Mouse (Mus musculus) gastrocnemius, adult 8-10 months (tissue): ENCODE results near the gene Bcl11b. TPM values are rescaled to one million over a fixed set of nuclear protein-coding genes. Genes with fewer than 3 reads are reported as not detected.
A peak's percentile ranks its signal among the peaks of the same experiment; 100 is the strongest.

Experiments used
- DNase-seq, 2 experiments: peaks; one replicate each; pipeline ENCODE4 v3.0.0; 2022; ENCODE audit warnings: low spot score in 2 of 2
- total RNA-seq, 4 experiments: library from RNA; stranded (reverse); gene quantifications; 2 replicates each; pipeline ENCODE4 v1.2.4; 2022

Bcl11b gene
- total RNA-seq, 4 experiments from 2014 or later, result 0.02 TPM; not detected in 3

DNA sequence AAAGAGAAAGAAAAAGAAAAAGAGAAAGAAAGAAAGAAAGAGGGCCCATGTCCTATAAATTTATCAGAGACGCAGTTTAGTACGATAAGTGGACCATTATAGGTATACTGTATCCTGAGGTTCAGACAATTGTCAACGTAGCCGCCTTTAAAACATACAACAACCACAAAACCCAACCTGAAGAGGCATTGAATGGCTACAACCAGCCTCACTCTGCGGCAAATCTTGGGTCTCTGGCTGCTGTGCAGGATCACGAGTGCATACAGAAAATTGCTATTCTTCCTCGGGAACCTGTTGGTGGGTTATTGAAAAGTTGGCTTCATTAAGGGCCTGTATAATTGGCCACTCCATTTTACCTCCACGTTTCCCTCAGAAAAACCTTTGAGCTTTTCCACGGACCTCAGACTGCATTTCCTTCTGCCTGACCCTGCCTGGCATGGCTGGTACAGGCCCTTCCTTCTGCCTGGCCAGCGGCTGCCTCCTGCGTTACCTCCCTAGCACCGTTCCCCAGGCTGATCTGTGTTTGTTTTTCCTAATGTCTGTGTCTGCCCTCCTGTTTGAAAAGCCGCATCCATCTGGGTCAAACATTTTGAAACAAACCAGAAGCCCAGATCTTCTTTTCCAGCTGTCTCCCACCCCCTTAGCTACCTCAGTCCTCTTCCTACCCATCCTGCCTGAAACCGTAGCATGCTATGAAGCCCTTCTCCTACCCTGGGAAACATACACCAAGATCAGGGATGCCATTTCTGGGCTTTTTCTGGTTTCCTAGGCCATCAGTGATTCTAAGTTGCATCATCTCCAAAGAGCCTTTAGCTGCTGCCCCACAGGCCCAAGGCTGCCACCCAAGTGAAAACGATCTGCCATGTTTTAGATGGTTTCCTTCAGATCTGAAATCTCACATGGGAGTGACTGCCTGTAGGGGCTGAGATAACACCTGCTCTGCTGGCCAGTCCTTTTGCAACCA lies 3.4 kb downstream of the Bcl11b start:
- no peak for DNase-seq

DNA sequence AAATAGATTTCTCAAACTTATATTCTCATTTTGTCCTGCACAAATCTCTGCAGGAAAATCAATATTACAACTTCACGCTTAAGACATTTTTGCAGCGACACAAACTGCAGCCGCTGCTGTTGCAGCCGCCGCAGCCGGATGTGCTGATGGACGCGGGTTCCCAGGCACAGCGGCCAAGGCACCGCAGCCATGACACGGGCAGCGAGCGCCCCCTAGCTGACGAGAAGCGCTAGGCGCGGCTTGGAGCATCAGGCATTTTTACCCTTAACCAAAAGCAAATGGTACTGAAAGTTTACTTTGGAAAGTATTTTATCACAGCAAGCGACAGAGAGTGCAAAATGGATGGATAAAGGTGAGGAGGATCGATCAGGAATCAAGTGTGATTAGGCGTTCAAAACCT lies 4.7 kb downstream of the Bcl11b start:
- DNase-seq, result peak; percentile 21 to 24

DNA sequence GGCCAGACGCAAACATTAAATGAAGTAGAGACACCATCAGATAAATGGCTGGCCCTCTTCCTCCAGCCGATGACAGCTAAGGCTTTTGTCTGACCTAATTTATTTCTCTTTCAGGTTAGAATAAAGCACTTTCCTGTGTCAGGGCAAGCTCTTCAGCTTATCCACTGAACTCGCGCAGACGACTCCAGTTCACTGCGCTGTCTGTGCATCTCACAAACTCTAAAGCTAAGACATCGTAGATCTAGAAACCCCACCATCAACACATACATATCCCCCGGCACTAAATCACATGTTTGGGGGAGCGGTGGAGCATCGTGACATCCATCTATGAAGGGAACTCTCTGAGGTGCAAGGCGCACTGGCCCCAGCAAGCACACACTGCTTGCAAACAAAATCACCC lies 5.5 kb downstream of the Bcl11b start:
- DNase-seq, result no peak

DNA sequence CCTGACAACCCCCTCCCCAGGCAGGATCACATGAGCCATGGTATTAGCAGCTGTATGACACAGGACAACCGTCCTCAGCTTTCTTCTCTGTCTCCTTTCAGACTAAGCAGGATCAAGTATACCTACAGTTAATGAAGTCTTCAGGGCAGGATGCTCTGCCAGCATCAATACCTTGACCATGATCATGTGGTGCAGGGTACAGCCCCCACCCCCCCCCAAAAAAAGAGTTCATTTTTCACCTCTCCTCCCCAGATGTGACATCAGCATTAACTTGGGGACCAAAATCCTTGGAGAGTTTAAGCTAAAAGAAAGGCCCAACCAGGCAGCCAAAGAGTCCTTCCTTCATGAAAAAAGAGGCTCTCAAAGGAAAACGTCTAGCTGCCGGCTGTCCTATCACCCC lies 6.2 kb downstream of the Bcl11b start:
- no peak for DNase-seq

DNA sequence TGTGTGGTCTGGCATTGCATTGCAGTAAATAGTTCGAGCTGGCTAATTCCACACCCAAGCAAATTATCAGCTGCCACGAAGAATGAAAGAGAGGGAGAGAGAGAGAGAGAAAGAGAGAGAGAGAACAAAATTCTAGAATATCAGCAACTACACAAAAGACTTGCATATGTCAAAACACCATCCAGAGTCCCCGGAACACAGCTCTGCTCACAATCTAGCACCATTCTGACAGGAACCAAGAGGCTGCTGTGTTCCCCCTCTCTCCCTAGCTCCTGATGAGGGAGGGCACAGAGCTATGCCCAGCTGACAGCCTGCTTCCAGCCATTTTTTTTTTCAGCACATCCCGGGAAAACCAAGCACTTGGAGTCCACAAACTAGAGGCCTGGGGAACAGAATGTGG lies 6.6 kb downstream of the Bcl11b start:
- DNase-seq, result no peak

DNA sequence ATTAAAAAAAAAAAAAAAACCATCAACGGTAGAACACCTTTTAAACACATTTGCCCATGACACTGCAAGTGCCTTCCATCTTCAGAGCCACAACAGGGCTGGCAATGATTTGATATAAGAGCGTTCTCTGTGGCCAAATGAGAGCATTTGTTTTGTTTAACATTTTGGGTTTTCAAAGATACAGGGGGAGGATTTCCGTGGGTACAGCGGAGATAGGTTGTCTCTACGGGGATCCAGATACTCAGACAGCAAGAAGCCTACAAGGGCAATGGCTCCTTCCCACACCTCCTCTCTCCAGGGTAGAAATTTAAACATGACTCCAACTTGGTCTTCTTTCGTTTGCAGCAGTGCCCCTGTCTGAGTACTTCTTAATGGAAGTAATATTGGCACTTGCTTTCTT lies 7.2 kb downstream of the Bcl11b start:
- DNase-seq, result no peak

DNA sequence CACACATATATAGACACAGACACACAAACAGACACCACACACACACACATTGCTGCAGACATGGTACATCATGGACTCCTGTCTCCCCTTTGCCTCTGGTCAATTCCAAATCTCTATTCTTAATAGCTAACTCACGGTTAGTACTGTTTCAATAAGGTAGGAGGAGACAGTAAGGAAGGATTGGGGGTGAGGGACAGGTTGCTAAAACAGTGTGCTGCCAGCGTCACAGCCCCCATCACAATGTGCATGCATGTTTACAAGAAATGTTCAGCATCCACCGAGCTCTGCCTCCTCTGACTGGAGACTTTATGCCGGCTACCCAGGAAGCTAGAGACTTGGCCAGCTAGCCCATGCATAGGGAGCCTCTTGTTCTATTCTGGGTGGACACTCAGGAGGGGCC lies 9.0 kb downstream of the Bcl11b start:
- DNase-seq, result no peak

DNA sequence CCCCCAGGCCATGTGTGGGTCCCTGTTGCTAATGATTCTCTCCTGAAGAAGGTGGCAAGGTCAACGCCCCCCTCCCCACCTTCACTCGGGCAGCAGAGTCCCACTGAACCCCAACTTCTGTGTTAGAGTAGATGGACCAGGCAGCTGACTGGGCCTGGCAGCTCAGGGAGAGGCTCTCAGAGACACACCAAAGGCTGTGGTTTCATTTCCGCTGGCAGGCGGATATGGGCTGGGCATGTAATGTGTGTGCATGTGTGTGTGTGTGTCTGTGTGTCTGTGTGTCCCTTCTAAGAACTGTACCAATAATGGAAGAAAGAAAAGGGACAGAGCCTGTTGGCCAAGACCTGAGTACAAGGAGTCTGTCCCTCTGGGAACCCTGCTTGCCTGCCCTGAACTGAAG lies 10.4 kb downstream of the Bcl11b start:
- DNase-seq, result no peak

DNA sequence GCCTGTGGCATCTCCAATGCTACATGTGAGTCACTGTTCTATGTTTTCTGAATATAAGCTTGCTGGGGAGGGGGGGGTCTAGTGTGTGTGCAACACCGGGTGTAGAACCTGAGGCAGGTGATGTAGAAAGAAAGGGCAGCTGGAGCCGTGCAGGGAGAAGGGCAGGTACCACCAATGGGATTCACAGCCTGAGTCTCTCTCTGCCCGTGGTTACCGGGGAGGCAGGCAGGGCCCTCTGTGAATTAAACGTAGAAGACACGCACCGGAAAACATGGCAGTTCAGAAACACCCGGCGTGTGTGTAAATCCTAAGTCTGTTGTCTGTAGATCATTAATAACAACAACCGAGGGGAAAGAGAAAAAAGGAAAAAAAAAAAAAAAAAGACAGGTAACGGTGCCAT lies 12.2 kb downstream of the Bcl11b start:
- no peak for DNase-seq

DNA sequence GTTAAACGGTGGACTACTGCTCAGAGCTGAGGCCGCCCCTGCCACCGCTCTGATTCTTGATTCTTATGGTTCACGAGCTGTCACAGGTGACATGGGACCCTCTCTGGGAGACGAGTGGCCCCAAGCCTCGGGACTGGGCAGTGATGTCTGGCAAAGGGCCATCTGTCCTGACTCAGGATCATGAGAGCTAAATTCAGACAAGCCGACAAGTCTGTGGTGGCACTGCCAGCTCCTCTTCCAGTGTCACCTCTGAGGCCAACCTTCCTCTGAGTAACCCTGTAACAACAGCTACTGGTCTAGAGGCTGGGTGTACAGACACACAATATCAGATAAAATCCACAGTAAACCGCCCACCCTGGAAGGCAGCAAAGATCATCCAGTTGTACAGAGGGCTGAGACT lies 20.2 kb downstream of the Bcl11b start:
- DNase-seq, result no peak

DNA sequence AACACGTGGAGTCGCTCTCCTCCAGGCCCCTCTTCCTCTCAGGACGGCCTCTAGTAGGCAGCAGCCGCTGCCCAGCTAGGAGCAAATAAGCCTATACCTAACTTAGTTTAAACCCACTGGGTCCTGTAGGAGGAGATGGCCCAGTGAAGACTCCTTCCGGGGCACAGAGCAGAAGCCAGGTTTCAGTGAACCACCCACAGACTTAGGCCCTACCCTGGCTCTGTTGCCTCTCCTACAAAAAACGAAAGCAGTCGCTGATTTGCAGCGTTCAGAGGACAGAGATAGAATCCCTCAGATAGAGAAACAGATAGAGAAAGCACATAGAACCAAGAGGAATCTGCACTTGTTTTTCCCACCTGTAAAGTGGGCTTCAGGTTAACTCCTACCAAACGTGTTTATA lies 21.1 kb downstream of the Bcl11b start:
- DNase-seq, result no peak

DNA sequence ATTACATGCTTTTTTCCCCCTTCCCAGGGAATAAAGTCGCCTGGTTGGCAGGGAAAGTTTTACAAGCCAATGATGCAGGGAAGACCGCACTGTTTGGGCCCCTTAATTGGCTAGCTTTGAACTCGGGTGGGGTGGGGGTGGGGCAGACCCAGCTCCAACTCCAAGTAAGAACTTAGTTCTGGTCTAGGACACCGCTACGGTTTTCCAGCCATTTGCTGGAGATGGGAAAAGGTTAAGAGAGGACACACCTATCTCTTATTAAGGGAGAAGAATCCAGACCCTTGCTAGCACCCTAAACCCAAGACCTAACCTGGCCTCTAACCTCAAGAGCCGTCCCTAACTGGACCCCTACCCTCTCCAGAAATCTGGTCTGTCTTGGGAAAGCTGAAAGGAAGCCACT lies 22.2 kb downstream of the Bcl11b start:
- no peak for DNase-seq

DNA sequence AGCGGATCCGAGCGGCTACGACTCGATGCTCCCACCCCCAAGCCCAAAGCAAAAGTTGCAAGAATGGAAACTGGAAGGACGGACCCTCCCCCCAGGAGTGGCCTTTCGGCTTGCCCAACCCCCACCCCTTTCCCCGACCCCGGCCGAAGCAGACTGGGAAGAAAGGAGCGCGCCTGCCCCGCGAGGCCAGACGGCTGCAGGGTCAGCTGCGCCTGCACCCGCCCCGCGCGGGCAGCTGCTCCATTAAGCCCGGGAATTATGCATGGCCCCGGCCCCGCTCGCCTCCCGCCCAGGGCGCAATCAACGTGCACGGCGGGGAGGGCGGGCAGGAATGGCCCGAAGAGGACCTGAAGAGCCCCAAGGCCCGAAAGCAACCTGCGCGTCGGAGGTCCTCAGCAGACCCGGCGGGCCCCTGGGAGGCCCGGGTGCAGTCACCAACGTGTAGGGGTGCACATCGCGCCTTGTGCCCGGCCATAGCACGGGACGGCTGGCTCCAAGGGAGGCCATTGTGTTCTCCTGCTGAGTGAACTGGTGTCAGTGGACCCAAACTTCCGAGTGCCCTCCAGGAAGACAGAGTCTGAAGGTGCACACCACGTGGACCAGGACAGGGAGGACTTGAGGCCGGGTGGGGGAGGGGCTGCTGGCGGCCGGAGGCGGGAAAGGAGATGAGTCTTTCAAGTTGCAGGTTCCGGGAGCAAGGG lies 23.0 kb downstream of the Bcl11b start:
- no peak for DNase-seq

DNA sequence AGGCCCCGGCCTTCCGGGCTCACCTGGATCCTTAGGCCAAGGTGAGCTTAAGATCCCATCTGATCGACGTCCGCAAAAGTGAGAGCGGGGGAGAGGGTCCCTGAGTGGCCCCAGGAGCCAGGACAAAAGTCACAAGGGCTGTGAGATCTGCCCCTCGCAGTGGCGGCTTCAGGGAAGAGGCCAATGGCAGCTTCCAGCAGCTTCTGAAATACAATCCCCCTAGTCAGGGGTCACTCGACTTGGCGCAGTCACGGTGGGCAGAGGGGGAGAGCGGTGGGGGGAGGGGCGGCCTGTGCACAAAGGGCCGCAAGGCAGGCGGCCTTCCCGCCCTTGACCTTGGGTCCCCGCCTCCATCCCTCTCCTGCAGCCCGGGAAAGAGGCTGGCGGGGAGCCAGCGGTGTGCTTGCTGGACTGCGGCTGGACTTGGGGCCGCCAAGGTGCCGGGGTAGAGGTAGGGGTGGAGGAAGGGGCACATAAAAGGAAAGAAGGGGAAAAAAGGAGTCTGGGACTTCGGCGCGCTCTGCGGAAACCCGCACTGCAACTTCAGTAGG lies 23.6 kb downstream of the Bcl11b start:
- no peak for DNase-seq

DNA sequence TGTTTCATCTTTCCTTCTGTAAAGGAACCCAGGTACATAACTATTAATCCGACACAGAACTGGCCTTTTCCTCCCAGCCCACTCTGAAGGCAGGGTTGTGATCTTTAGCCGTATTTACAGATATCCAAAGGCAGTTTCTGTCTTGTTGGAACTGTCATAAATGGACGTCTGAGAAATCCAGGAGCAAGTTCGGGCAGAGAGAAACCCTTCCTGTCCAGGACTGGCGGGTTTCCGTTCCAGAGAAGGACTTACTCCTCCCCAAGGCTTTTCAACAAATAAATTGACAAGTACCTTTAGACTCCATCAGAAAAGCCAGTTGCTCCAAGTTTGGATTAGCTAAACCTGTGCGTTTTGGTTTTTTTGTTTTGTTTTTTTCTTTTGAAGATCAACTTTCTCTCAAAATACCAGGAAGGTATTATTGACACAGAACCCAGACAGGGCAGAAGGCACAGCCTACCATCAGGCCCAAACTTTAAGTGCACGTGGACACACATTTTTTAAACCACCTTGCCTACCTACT lies 24.6 kb downstream of the Bcl11b start:
- no peak for DNase-seq

DNA sequence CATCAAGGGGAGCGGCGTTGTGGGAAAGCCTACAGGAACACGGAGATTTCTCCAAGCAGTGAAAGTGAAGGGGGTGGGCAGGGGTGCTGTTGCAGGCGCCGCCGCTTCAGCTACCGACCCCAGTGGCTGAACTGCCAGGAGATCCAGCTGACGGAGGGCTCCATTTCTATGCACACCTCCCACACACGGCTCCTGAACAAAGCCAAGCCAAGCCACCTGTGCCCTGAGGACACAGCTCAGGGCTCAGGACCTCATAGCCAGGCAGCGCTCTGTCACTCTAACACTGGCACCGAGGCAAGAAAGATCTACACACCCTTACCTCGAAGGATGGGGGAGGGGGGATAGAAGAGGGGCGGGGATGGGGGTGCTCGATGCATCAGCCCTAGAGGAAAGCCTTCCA lies 25.3 kb downstream of the Bcl11b start:
- DNase-seq, result no peak

DNA sequence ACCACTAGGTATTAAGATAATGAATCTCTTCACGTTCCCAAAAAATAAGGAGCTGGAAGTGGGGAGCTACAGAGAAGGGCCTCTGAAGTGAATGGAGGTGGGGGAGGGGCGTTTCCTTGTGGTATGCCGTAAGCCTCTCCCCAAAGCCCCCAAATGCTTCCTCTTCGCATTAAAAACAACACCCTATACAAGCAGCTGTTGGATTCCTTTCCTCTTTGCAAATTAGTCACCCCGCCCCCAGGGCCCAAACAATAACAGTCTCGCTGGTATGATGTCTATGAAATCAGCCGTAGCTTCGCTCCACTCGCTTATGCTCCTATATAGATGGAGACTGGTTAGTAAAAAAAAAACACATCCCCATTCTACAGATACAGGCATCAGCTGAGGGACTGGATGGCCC lies 25.9 kb downstream of the Bcl11b start:
- no peak for DNase-seq

DNA sequence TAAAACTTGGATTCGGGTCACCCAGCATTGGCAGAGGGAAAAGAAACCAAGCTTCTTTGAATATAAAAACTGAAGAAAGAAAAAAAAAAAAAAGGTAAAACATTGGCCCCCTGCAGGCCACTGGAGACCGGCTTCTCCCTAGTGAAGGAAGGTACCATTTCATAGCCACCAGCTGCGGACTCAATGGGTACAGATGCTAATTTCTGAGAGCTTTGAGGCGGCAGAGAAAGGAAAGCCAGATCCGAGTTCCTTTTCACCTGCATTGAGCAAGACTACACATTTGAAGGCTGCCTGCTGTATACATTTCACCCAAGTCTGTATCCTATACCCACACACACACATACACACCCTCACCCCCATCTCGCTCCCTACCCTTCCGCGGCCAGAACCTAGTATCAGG lies 26.3 kb downstream of the Bcl11b start:
- no peak for DNase-seq

DNA sequence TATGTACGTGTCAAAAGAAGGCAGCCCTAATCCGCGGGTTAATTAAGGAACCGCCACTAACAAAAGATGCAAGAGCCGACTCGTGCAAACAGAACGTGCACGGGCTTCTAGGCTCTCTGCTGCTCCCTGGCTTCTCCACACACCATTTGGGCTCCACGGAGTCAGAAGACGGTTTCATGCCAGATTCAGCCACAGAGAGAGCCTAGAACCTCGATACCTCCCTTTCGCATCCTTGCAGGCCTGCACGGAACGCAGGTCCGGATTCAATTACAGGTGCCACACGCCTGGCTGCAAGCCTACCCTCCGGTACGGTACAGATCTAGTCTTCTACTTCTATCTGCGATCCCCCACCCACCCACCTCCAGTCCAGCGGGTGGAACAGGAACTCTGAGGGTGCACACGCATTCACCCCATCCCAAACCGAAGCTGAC lies 26.8 kb downstream of the Bcl11b start:
- DNase-seq, result no peak

DNA sequence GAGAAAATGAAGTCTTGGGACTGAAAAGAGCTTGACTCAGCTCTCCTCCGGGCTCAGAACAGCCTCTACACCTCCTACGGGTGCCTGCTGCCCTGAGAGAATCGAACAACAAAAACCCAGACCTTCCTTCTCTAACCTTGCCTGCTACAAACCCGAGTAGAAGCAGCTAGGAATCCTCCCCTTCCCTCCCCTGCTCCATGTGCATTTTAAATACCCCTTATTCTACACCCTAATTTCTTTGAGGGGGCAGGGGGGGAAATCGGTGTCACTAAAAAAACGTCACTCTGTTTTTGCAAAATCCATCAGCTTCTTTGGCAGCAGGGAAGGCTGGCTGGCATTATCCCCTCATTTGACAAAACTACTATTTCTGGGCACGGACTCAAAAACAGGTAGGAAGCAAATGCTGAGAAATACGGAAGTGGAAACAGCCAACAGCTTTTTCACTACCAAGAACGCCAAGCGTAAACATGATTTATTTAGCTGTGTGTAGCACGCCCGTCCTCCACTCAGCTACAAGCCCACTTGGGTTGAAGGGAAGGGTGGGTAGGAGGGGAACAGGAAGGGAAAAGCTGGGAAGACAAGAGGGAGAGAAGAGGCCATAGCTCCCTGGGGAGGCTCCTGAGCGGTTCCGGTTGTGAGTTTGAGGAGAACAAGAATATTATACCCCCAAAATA lies 27.4 kb downstream of the Bcl11b start:
- no peak for DNase-seq

DNA sequence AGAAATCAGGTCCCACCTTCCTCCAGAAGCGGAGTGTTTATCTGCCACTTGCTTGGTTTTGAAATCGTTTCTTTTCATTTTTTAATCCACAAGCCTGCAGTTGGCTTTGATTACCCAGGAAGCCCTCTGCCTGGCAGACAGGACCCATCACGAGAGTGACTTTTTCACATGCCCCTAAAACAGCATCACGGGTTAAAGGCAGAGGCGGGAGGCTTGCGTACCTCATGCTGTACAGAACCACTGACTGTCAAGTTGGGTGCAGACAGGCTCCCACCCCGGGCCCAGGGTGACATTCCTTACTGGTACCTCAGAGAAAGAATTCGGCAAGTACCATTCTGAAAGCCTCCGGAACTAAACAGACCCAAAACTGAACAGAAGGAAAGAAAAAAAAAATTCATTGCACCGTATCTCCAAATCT lies 27.9 kb downstream of the Bcl11b start:
- DNase-seq, result no peak

DNA sequence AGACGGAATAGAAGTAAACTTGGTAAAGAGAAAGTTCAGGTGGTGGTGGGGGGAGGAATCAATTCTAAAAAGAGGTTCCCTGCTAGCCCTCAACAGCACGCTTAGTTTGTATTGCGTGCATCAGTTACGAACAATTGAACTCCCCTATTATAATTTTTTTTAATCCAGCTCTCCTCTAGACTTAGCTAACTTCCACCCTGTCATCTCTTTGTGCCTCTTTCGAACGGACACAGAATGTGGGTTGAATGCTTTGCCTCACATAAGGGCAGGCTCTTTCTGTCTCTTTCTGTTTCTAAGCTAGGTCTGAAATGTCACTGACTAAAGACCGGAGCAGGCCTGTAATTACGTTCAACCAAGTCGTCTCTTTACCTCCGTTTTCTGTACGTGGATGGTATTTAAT lies 28.9 kb downstream of the Bcl11b start:
- no peak for DNase-seq
